Mouse (Mus musculus) heart, embryonic 10.5 days (tissue): ENCODE results near the gene Dyx1c1. TPM values are rescaled to one million over a fixed set of nuclear protein-coding genes. Genes with fewer than 3 reads are reported as not detected.

Experiments used
- DNase-seq: peaks from one replicate; pipeline ENCODE4 v3.0.0-alpha.2; 2017; ENCODE audit warnings: low spot score
- H3K27ac ChIP-seq: fragments of 300-500 bp; sonication (generic); 2 replicates; pipeline ENCODE4 v1.5.1; 2016; ENCODE audit warnings: mild to moderate bottlenecking
- H3K27me3 ChIP-seq: fragments of 300-500 bp; sonication (generic); 2 replicates; pipeline ENCODE4 v1.6.1; 2016; ENCODE audit warnings: mild to moderate bottlenecking; ENCODE audit not compliant: poor library complexity, insufficient read depth, severe bottlenecking
- H3K36me3 ChIP-seq: fragments of 300-500 bp; sonication (generic); 2 replicates; pipeline ENCODE4 v1.6.1; 2016; ENCODE audit warnings: mild to moderate bottlenecking, moderate library complexity
- H3K4me1 ChIP-seq: fragments of 300-500 bp; sonication (generic); 2 replicates; pipeline ENCODE4 v1.6.1; 2016; ENCODE audit warnings: mild to moderate bottlenecking
- H3K4me3 ChIP-seq: fragments of 300-500 bp; sonication (generic); 2 replicates; pipeline ENCODE4 v1.5.1; 2016; ENCODE audit warnings: mild to moderate bottlenecking, moderate library complexity
- H3K9me3 ChIP-seq: fragments of 300-500 bp; sonication (generic); 2 replicates; pipeline ENCODE4 v1.6.1; 2016; ENCODE audit warnings: mild to moderate bottlenecking, moderate library complexity
- WGBS: fragments of 180-500 bp; shearing (Covaris S2); methylation state at CpG from one replicate; pipeline ENCODE4 v1.1.7; 2016; 5-methylcytosine and 5-hydroxymethylcytosine counted together
- polyA plus RNA-seq: library from polyadenylated mRNA; unstranded; fragments of >200 nt; fragmentation: Nextera tagmentation; extraction: Ambion mirVana; gene quantifications from 2 replicates; pipeline ENCODE4 v1.2.1, GENCODE M21; 2016

Dyx1c1 gene
- polyA plus RNA-seq, 1 experiment from 2014 or later = 1.1 TPM

DNA sequence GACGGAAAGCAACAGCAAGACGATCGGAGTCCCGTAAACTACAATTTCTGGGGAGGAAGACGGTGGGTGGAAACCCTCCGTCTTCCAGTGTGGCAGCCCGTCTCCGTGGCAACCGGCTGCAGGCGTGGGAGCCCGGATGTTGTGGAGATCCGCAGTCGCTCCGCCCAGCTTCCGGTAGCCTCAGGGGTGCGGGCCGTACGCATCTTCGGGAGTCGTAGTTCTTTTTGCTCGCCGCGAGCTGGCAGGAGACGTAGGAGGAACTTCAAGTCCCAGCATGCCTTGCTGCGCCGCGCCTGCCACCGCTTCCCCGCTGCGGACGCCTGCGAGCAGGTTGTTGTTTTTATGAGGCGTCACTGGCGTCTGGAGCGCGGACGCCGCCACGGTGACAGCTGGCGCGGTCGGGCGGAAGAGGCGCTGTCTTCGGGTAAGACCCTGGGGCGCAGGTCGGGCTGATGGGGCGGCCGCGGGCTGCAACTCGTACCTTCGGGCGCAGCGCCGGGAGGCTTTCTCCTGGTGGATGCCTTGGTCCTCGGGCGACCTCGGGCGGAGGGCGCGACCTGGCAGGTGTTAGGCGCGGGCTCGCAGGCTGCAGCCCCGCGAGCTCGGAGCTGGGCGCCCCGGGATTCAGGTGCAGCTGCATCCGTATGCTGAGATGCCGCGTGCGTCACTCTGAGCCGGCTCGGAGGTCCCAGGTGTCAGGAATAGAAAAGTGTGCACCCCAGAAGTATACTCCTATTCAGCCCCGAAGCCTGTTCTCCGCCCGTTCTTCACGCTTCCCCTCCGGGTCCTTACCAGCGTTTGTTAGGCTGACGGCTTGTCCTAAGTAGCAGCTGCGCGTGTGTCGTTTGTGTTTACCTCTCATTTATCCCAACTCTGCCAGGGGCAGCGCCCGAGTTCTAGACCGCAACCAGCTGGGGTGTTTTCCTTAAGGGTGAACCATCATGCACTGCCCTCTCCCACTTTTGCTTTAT lies 26.9 kb downstream of the Dyx1c1 start, which contains the start of the genes Ccpg1os and Ccpg1:
TSS of gene Ccpg1os (minus strand) at position 133 of the 971 bp plus-strand sequence.
TSS of gene Ccpg1 (plus strand) at position 180 of the 971 bp plus-strand sequence.
- peaks cover 11% of the 10 kb centered on the region for H3K4me1 ChIP-seq
- H3K27me3 ChIP-seq = no peaks in the 10 kb centered on the region
- H3K4me3 ChIP-seq = peak within 1 kb of the TSS; percentile 91
- no peaks in the 10 kb centered on the region for H3K9me3 ChIP-seq
- peak within 1 kb of the TSS; percentile 77 for H3K27ac ChIP-seq
- WGBS = under 1% methylated on average over 88 of the region's 88 CpGs
- H3K36me3 ChIP-seq = no peaks in the 10 kb centered on the region
- DNase-seq = peak; percentile 99

- Histone ChIP-seq H3K36me3 (no peaks in the 10 kb centered on the region), H3K4me3 (no peak overlapping the region), H3K27ac (no peak overlapping the region), H3K27me3 (no peaks in the 10 kb centered on the region), H3K9me3 (no peaks in the 10 kb centered on the region), H3K4me1 (peaks cover 11% of the 10 kb centered on the region)
- no peak for DNase-seq
- WGBS = 69% methylated on average over 3 of the region's 3 CpGs
Observed at GRCm38 (mm10) chr9:72987703-72988102, 29.1 kb downstream of the Dyx1c1 start.

DNA sequence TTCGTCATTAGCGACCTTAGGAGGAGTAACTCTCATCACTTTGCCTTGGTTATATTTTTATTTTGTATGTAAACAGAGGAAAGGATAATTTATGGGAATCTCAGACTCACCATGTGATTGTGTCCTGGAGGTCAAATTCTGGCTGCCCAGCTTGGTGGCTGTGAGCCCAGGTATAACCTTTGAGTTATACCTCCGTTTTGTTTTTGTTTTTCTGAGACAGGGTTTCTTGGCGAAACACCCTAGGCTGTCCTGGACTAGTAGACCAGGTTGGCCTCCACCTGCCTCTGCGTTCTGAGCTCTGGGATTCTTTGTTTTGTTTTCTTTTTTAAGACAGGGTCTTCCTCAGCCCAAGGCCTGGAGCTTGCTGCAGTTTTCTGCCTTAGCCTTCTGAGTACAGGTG lies 30.1 kb downstream of the Dyx1c1 start:
- 72% methylated on average over 5 of the region's 5 CpGs for WGBS
- Histone ChIP-seq H3K36me3 (no peaks in the 10 kb centered on the region), H3K9me3 (no peaks in the 10 kb centered on the region), H3K27me3 (no peaks in the 10 kb centered on the region), H3K27ac (no peak overlapping the region), H3K4me1 (peaks cover 11% of the 10 kb centered on the region), H3K4me3 (no peak overlapping the region)
- DNase-seq = no peak

DNA sequence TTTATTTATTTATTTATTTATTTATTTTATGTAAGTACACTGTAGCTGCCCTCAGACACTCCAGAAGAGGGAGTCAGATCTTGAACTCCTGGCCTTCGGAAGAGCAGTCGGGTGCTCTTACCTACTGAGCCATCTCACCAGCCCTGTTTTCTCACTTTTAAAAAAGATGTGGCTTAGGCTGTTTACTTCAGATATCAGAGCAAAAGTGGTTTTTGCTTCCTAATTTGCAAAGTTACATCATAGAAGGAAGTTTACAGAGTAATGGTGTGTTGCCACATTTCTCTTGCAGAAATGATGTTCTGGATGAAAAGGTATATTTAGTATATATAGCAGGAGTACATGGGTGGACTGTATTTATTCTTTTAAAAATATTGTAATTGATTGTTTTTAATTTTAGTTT lies 32.8 kb downstream of the Dyx1c1 start:
- no peaks in the 10 kb centered on the region for H3K36me3 ChIP-seq
- 94% methylated on average over 2 of the region's 2 CpGs for WGBS
- no peak for DNase-seq
- H3K27me3 ChIP-seq = no peaks in the 10 kb centered on the region
- H3K4me3 ChIP-seq = no peak overlapping the region
- no peaks in the 10 kb centered on the region for H3K9me3 ChIP-seq
- H3K27ac ChIP-seq = no peak overlapping the region
- no peaks in the 10 kb centered on the region for H3K4me1 ChIP-seq

GRCm38 (mm10) chr9:72992576-72992975 lies 34.0 kb downstream of the Dyx1c1 start:
- Histone ChIP-seq H3K27ac (no peak overlapping the region), H3K4me3 (no peak overlapping the region), H3K27me3 (no peaks in the 10 kb centered on the region), H3K4me1 (no peaks in the 10 kb centered on the region), H3K36me3 (no peaks in the 10 kb centered on the region), H3K9me3 (no peaks in the 10 kb centered on the region)
- DNase-seq = no peak
- WGBS = 85% methylated on average over 5 of the region's 5 CpGs

- Histone ChIP-seq H3K36me3 (no peaks in the 10 kb centered on the region), H3K9me3 (no peaks in the 10 kb centered on the region)
- DNase-seq = no peak
Observed at GRCm38 (mm10) chr9:72996167-72996566, 37.6 kb downstream of the Dyx1c1 start.

GRCm38 (mm10) chr9:72996806-72997205 lies 38.2 kb downstream of the Dyx1c1 start:
- Histone ChIP-seq H3K4me3 (no peak overlapping the region), H3K36me3 (no peaks in the 10 kb centered on the region), H3K27me3 (no peaks in the 10 kb centered on the region), H3K9me3 (no peaks in the 10 kb centered on the region), H3K4me1 (no peaks in the 10 kb centered on the region), H3K27ac (no peak overlapping the region)
- whole genome bisulfite sequencing = 63% methylated on average over 7 of the region's 7 CpGs
- DNase-seq = no peak

More at GRCm38 (mm10) chr9:72996167-72996566, 37.6 kb downstream of the Dyx1c1 start:
- no peak overlapping the region for H3K4me3 ChIP-seq
- H3K27ac ChIP-seq = no peak overlapping the region
- no peaks in the 10 kb centered on the region for H3K4me1 ChIP-seq
- no peaks in the 10 kb centered on the region for H3K27me3 ChIP-seq

DNA sequence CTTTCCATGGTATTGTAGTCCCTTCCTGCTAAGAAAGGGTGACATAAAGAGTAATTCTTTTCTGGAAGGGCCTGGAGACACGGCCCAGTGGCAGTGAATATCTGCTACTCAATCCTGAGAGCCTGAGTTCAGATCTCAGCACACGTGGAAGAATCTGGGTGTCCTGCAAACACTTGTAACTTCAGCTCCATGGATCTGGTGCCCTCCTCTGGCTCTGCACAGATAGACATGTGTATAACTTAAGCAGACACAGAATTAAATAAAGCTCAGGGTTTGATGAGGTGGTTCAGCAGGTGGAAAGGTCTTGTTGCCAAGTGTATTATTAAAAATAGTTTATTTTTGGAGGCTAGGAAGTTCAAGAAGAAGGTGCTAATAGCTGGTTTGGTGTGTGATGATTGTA lies 41.9 kb downstream of the Dyx1c1 start:
- WGBS = 64% methylated on average over 2 of the region's 2 CpGs
- no peak for DNase-seq
- Histone ChIP-seq H3K9me3 (no peaks in the 10 kb centered on the region), H3K4me1 (no peaks in the 10 kb centered on the region), H3K4me3 (no peak overlapping the region), H3K36me3 (peaks cover under 1% of the 10 kb centered on the region; the same call in 1 of the 2 replicates), H3K27ac (no peak overlapping the region), H3K27me3 (no peaks in the 10 kb centered on the region)

DNA sequence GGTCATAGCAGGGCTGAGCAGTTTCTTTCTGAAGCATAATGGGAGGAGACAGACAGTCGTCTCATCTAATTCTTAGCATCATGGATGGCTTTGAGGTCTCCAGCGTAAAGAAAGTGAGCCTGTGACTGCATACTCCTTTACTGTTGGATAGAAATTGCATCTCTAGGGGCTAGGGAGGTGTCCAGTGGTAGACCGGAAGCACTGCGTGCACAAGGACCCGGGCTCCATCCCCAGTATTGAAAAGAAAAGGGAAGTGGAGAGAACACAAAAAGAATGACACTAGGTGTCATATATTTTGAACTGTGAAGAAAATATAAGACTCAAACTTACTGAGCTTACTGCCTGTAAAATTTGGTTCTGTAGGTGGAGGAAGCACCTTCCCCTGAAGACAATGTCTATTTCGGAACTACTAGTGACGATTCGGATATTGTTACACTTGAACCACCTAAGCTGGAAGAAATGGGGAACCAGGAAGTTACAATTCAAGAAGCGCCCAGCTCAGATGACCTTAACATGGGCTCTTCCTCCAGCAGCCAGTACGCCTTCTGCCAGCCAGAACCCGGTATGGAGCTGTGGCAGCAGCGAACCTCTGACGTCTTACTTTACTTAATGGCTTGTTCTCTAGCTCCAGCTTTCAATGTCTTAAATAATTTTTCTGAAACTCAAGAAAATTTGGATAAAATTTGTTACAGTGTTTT lies 42.9 kb downstream of the Dyx1c1 start:
- H3K4me1 ChIP-seq = no peaks in the 10 kb centered on the region

GRCm38 (mm10) chr9:73002177-73002576 lies 43.6 kb downstream of the Dyx1c1 start:
- Histone ChIP-seq H3K9me3 (no peaks in the 10 kb centered on the region), H3K36me3 (peaks cover 9% of the 10 kb centered on the region; the same call in 1 of the 2 replicates), H3K27me3 (no peaks in the 10 kb centered on the region), H3K4me3 (no peak overlapping the region), H3K27ac (no peak overlapping the region), H3K4me1 (no peaks in the 10 kb centered on the region)
- 67% methylated on average over 3 of the region's 3 CpGs for WGBS
- no peak for DNase-seq

More for the DNA sequence above, 42.9 kb downstream of the Dyx1c1 start:
- no peak for DNase-seq
- H3K27ac ChIP-seq = no peak overlapping the region
- peaks cover 9% of the 10 kb centered on the region; the same call in 1 of the 2 replicates for H3K36me3 ChIP-seq
- H3K4me3 ChIP-seq = no peak overlapping the region
- H3K9me3 ChIP-seq = no peaks in the 10 kb centered on the region
- 83% methylated on average over 13 of the region's 13 CpGs for WGBS
- H3K27me3 ChIP-seq = no peaks in the 10 kb centered on the region

DNA sequence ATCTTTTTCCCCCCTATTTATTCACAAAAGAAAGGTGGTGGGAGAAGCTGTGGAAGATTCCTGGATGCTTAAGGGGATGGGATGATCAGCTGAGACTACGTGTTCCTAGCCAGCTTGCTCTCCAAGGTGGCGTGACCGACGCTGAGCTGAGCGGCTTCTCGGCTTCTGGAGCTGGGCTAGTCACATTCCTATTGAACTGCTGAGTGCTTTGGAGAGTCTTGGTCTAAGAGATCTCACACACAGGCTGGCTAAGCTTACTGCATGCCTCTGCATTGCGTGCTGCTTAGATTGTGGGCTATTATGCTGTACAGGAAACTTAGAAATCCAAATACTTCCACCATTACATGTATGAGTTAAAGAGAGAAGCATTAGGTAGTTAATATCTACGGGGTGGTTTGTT lies 45.5 kb downstream of the Dyx1c1 start:
- WGBS = 81% methylated on average over 8 of the region's 8 CpGs
- DNase-seq = no peak

DNA sequence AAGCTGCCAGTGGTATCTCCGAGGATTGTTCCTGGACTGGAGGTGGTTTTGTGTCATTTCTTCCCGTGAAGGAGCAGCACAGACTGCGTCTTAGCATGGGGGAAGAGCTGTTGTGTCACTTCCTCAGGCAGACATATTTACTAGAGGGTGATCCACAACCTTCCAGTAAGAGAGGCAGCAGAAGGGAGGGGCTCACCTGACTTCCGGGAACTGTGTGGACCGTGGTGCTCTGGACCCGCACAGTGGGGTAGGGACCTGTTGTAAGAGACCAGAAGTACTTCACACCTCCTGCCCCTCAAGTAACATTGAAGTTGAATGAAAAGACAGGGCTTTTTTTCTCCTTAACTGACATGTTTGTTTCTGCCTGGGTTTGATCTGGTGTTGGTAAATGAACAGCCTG lies 46.5 kb downstream of the Dyx1c1 start:
- 81% methylated on average over 6 of the region's 6 CpGs for WGBS
- H3K4me1 ChIP-seq = no peaks in the 10 kb centered on the region
- no peaks in the 10 kb centered on the region for H3K27me3 ChIP-seq
- no peak for DNase-seq
- no peak overlapping the region for H3K4me3 ChIP-seq
- H3K27ac ChIP-seq = no peak overlapping the region
- no peaks in the 10 kb centered on the region for H3K9me3 ChIP-seq
- H3K36me3 ChIP-seq = peaks cover 9% of the 10 kb centered on the region; the same call in 1 of the 2 replicates

More for the DNA sequence above, 45.5 kb downstream of the Dyx1c1 start:
- no peaks in the 10 kb centered on the region for H3K27me3 ChIP-seq
- H3K9me3 ChIP-seq = no peaks in the 10 kb centered on the region
- peaks cover 9% of the 10 kb centered on the region; the same call in 1 of the 2 replicates for H3K36me3 ChIP-seq
- no peak overlapping the region for H3K4me3 ChIP-seq
- no peaks in the 10 kb centered on the region for H3K4me1 ChIP-seq
- no peak overlapping the region for H3K27ac ChIP-seq

DNA sequence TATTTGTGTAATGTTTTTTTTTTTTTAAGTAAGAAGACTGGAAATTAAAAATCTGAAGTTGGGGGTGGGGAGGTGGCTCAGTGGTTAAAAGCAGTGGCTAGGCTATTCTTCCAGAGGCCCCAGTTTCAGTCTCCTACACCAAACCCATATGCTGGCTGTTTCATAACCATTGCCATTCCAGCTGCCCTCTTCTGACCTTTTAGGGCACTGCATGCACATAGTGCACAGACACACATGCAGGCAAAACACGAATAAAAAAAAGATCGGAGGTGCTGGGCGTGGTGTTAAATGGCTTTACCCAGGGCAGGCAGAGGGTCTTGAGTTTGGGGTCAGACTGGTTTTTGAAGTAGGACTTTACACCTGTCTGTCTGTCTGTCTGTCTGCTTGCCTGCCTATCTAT lies 47.6 kb downstream of the Dyx1c1 start:
- Histone ChIP-seq H3K27me3 (no peaks in the 10 kb centered on the region), H3K27ac (no peak overlapping the region), H3K9me3 (no peaks in the 10 kb centered on the region), H3K4me3 (no peak overlapping the region), H3K4me1 (no peaks in the 10 kb centered on the region), H3K36me3 (peaks cover 9% of the 10 kb centered on the region; the same call in 1 of the 2 replicates)
- 88% methylated on average over 3 of the region's 3 CpGs for WGBS
- no peak for DNase-seq
